Mouse (Mus musculus) left cerebral cortex, adult 18-20 months (tissue): ENCODE data around the gene Slc6a4. TPM values are rescaled to one million over a fixed set of nuclear protein-coding genes. Genes with fewer than 3 reads are reported as not detected.
"Not testable (repeated sequence)": the region's sequence is repeated elsewhere in the genome, so short reads cannot be mapped to it uniquely, and the experiment has no call there.

Experiments used
- DNase-seq, 2 experiments: peaks; one replicate each; pipeline ENCODE4 v3.0.0; 2021 to 2022; ENCODE audit warnings: low spot score in 2 of 2, mixed read lengths in 1 of 2
- total RNA-seq, 2 experiments: library from RNA; stranded (reverse); gene quantifications; 2 replicates each; pipeline ENCODE4 v1.2.3; 2021

Gene Slc6a4
- total RNA-seq, 2 experiments from 2014 or later = not detected

DNA sequence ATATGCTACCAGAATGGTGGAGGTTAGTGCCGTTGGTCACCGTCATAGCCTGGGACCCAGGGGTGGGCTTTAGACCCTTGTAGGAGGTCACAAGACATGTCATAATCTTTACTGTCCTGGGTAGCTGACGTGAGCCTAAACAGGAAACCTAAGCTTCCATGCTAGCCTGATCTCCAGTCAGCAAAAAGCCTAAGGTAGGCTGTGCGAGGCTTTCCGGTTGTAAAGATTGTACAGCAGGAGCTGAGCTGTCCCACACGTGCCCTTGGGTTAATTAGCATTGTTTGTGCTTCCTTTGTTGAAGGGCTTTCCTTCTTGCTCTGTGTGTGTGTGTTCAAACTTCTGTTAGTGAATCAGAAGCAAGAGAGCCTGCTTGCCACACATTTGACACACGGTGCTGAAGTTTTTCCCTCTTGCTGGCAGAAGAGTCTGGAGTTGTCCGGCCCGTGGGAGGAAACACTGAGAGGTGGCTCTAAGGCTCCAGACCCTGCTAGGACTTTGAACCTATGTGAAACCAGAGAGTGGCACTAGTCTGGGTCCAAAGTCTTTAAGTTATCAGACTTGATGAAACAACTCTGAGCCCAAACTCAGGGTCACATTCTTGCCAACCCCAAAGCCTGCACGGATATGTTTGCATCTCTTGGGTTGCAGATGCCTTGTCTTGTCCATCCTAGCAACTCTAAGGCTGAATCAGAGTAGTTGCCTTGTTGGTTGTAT is 12.5 kb downstream of the Slc6a4 start:
- no peak for DNase-seq

- no peak for DNase-seq
Observed at GRCm38 (mm10) chr11:77018046-77018445, 19.6 kb downstream of the Slc6a4 start.

DNA sequence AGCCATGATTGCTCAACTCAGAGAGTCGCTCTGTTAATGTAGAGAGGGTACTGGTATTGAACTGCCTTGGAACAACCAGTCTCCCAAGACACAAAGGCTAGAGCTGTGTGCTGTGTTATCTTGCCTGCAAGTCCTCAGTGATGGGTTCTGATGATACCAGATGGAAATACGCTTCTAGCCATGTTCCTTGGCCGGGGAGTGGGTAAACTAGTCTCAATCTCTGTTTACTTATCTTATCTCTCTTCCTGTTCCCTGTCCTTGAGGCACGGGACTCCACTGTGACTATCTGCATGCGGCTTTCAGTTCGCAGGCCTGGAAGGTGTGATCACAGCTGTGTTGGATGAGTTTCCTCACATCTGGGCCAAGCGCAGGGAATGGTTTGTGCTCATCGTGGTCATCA is 21.1 kb downstream of the Slc6a4 start:
- DNase-seq = no peak

GRCm38 (mm10) chr11:77021749-77022396 is 23.5 kb downstream of the Slc6a4 start:
- no peak for DNase-seq

DNA sequence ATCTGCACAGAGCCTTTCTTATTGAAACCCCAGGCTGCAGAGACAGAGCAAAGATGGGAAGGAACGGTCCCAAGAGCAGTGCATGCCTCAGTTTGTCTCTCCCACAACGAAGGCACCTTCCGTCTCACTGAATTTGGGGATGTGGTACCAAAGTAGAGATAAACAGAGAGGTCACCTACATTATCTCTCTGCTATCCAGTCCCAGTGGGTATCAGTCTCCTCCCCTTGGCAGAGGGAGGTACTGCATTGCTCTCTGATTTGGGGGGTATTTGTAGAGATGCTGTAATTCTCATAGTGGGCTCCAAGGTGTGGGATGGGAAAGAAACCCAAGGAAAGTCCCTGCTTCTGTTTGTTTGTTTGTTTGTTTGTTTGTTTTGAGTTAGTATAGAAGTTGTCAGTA is 28.2 kb downstream of the Slc6a4 start:
- DNase-seq = no peak

GRCm38 (mm10) chr11:77028157-77028556 is 29.8 kb downstream of the Slc6a4 start:
- no peak for DNase-seq

- DNase-seq = no peak
Observed at GRCm38 (mm10) chr11:77031151-77031934, 32.9 kb downstream of the Slc6a4 start.

DNA sequence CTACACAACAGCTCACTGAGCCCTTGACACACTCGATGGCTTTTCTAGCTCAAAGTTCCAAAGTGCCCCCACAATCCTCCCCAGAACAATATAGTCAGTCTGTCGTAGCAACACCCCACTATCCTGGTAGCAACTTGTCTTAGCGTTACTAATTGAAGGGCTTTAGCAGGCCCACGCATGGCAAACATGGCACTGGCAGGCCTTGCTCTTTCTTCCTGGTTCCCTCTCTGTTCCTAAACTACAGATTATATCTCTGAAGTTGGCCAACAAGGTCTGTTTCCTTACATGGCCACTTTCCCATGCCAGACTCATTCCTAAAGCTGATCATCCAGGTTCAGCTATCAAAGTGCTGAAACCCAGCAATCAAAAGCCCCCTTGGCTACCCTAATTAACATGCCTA is 43.5 kb downstream of the Slc6a4 start:
- no peak for DNase-seq

DNA sequence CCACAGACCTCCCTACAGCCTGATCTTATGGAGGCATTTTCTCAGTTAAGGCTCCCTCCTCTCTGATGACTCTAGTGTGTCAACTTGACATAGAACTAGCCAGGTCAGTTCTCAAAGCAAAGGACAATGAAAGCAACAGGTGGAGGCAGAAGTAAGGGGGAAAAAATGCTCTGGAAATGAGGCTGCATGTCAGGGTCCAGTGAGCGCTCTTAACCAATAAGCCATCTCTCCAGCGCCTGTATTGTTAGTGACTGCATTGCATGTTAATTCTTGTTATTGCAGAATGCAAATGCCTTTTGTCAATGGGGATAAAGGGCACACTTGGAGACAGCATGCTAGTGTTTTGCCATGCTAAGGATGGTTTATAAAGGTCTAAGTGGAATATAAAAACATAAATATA is 44.4 kb downstream of the Slc6a4 start:
- DNase-seq = no peak

DNA sequence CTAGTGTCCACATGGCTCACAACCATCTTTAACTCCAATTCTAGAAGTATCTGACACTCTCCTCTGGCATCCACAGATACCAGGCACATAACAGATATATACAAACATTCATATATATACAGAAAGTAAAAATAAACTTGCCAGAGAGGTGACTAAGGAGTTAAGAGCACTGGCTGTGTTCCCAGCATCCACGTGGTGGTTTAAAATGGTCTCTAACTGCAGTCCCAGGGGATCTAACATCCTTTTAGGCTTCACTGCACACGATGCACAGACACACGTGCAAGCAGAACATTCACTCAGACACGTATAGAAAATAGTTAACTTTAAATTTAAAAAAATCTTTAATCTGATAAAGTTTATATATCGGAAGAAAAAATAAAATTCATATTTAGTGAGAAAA is 63.5 kb downstream of the Slc6a4 start:
- no peak for DNase-seq

- DNase-seq = no peak
Observed at GRCm38 (mm10) chr11:77063406-77063805, 65.0 kb downstream of the Slc6a4 start.

GRCm38 (mm10) chr11:77068825-77069224 is 70.4 kb downstream of the Slc6a4 start:
- no peak for DNase-seq

DNA sequence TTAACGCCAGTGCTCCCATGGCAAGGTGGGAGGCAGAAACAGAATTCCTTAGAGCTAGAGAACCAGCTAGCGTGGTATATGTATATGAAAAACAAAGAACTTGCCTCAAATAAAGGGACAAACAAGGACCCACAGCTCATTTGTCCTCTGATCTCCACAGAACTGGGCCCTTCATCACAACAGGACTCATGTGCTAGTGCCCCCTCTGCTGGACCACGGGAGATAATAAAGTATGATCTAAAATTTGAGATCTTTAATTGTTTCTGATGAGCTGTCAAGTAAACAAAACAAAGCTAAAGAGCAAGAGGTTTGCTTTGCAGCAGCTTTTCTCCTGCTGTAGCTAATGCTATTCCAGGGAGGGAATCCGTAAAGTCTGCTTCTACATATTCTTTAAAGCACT is 72.3 kb downstream of the Slc6a4 start:
- DNase-seq = peak in 1 of 2 experiments; percentile 9

- not testable (repeated sequence) for DNase-seq
Observed at GRCm38 (mm10) chr11:77077331-77077730, 78.9 kb downstream of the Slc6a4 start.

DNA sequence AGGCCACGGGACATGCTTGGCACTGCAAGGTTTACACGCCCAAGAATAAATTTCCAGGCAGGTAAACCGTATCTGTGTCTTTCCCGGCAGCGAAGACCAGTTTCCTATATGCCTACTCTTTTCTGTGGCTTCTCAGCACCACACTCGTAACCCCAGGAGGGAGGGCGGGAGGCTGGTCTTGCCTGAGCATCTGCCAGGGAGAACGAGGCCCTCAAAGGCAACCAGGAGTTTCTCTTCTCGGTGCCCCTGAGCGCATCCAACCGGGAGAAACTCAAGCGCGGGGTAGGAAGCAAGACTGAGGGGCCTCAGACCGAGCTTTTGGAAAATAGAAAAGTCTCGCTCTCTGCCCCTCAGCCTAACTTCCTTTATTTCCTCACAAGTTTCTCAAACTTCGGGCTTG is 79.4 kb downstream of the Slc6a4 start:
- DNase-seq = peak in 1 of 2 experiments; percentile 2

GRCm38 (mm10) chr11:77078273-77079134 is 80.1 kb downstream of the Slc6a4 start, which contains the start of gene Nsrp1:
Nsrp1 (minus strand) TSS chr11:77078435.
- DNase-seq = peak; percentile 95 to 96

- DNase-seq = no peak
Observed at GRCm38 (mm10) chr11:77079361-77079760, 81.0 kb downstream of the Slc6a4 start.
